Mouse (Mus musculus) embryonic facial prominence, embryonic 15.5 days (tissue): ENCODE measurements at regions not wholly inside any gene's neighbourhood (a gene's known extent, or its start where the extent isn't known, plus 50 kb on each side); places are given as distances from the start of the nearest gene placed in this dataset.

Source experiments
- ATAC-seq: fragments of 200-750 bp; cut with Nextera tagmentation; 2 replicates; pipeline ENCODE4 v1.8.0; 2017; ENCODE audit warnings: low read depth, moderate TSS enrichment; ENCODE audit not compliant: insufficient number of reproducible peaks, low FRiP score, low TSS enrichment
- H3K27ac ChIP-seq: fragments of 300-500 bp; sonication (generic); replicated peaks from 2 replicates; pipeline ENCODE4 v1.5.1; 2015; ENCODE audit warnings: mild to moderate bottlenecking, inconsistent platforms
- H3K27me3 ChIP-seq: fragments of 300-500 bp; sonication (generic); 2 replicates; pipeline ENCODE4 v1.6.1; 2015; ENCODE audit warnings: inconsistent platforms
- H3K36me3 ChIP-seq: fragments of 300-500 bp; sonication (generic); 2 replicates; pipeline ENCODE4 v1.6.1; 2015; ENCODE audit warnings: mild to moderate bottlenecking, inconsistent platforms
- H3K4me1 ChIP-seq: fragments of 300-500 bp; sonication (generic); 2 replicates; pipeline ENCODE4 v1.6.1; 2015; ENCODE audit warnings: inconsistent platforms
- H3K4me2 ChIP-seq: fragments of 300-500 bp; sonication (generic); replicated peaks from 2 replicates; pipeline ENCODE4 v1.6.1; 2015; ENCODE audit warnings: mild to moderate bottlenecking, inconsistent platforms
- H3K4me3 ChIP-seq: fragments of 300-500 bp; sonication (generic); replicated peaks from 2 replicates; pipeline ENCODE4 v1.5.1; 2015; ENCODE audit warnings: mild to moderate bottlenecking, inconsistent platforms
- H3K9ac ChIP-seq: fragments of 300-500 bp; sonication (generic); 2 replicates; pipeline ENCODE4 v1.6.1; 2015; ENCODE audit warnings: inconsistent platforms
- H3K9me3 ChIP-seq: fragments of 300-500 bp; sonication (generic); replicated peaks from 2 replicates; pipeline ENCODE4 v1.6.1; 2016; ENCODE audit warnings: inconsistent platforms
- WGBS: fragments of 180-500 bp; shearing (Covaris S2); methylation state at CpG from one replicate; pipeline ENCODE4 v1.1.7; 2015; 5-methylcytosine and 5-hydroxymethylcytosine counted together

DNA sequence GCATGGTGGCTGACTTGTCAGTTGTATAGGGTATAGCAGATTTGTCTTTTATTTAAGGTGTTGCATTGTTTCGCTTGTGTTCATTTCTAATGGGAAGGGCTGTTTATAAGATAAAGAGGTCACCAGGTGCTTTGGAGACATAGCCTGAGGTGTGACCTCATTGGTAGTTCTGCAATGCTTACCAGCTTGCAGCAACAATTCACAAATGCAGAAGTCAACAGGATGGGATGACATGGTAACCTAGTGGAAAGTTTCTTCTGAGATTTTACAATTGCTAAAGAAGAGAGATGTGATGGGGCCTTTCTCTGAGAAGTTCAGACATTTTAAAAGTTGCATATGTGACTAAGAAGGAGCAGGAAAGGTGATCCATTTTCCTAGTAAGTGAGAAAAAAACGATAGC lies 255.8 kb upstream of the Mmadhc start:
- WGBS: 81% methylated on average over 2 of the region's 2 CpGs
- no peaks in the 10 kb centered on the region for H3K36me3 ChIP-seq
- H3K4me3 ChIP-seq: no peak overlapping the region
- H3K27ac ChIP-seq: no peak overlapping the region
- ATAC-seq: no peak
- no peaks in the 10 kb centered on the region for H3K9me3 ChIP-seq
- H3K9ac ChIP-seq: no peak overlapping the region
- no peaks in the 10 kb centered on the region for H3K4me1 ChIP-seq
- H3K27me3 ChIP-seq: no peaks in the 10 kb centered on the region
- no peak overlapping the region for H3K4me2 ChIP-seq

DNA sequence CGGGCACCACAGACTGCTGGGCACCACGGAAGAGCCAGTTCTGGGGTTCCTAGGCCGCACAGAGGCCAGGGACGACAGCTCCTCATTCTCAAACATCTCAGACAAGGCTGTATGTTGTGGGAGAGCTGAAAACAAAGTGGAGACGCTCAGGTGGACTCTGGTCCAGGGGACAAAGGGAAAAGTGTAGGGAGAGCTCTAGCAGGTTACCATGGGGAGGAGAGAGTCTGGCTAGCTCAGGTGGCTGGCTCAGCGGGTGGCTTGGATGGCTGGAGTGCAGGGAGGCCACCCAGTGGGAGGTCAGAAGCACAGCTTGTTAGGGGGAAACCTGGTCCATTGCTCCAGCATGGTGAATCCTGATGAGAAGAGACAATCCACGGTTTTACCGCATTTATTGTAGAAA lies 253.3 kb upstream of the Mmadhc start:
- no peak for ATAC-seq
- Histone ChIP-seq H3K36me3 (no peaks in the 10 kb centered on the region), H3K4me2 (no peak overlapping the region), H3K9ac (no peak overlapping the region), H3K4me3 (no peak overlapping the region), H3K4me1 (no peaks in the 10 kb centered on the region), H3K9me3 (no peaks in the 10 kb centered on the region), H3K27me3 (no peaks in the 10 kb centered on the region), H3K27ac (no peak overlapping the region)
- WGBS: 80% methylated on average over 8 of the region's 8 CpGs

GRCm38 (mm10) chr2:50539741-50540441 lies 243.3 kb upstream of the Mmadhc start:
- Histone ChIP-seq H3K4me2 (no peak overlapping the region), H3K9me3 (no peaks in the 10 kb centered on the region), H3K9ac (no peak overlapping the region), H3K4me1 (no peaks in the 10 kb centered on the region), H3K27me3 (no peaks in the 10 kb centered on the region), H3K36me3 (no peaks in the 10 kb centered on the region), H3K4me3 (no peak overlapping the region), H3K27ac (no peak overlapping the region)
- ATAC-seq: no peak
- 37% methylated on average over 2 of the region's 2 CpGs for WGBS

- WGBS: 45% methylated on average over 5 of the region's 5 CpGs
- no peaks in the 10 kb centered on the region for H3K9me3 ChIP-seq
- no peak overlapping the region for H3K27ac ChIP-seq
- H3K9ac ChIP-seq: no peak overlapping the region
- no peak for ATAC-seq
- H3K27me3 ChIP-seq: no peaks in the 10 kb centered on the region
- H3K36me3 ChIP-seq: no peaks in the 10 kb centered on the region
- no peak overlapping the region for H3K4me2 ChIP-seq
- no peak overlapping the region for H3K4me3 ChIP-seq
- H3K4me1 ChIP-seq: no peaks in the 10 kb centered on the region
These were observed 241.5 kb upstream of the Mmadhc start for GRCm38 (mm10) chr2:50538068-50538467.

DNA sequence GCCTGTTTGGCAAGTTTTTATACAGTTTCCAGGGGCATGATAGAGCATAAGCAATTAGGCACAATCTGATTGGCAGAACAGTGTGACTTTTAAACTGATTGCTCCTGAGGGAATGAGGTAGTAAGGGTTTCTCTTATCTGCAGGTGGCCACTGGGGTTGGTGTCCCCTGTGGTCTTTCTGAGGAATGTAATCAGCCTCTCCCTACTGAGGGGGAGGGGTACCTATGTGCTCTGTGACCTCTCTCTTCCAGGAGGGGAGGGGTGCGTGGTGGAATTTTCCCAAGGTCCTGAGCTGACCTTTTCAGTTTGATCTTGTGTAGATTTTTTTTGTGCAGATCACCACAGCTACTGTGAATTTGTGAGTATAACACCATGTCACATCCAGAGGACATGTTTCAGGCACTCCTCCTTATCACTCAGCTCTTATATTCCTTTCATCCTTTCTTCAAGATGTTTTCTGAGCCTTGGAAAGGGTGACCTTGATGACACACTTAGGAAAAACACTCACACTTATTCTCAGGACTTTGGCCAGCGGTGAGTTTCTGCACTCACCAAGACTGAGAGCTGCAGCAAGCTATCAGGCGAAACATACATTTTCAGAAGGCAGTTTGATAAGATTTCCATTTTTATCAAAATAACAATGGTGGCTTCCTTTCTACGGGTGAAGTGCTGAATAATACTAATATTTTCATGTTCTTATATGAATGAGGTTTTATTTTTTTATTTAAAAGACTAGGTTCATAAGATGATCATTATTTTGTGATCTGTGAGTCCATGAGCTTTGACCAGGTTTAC lies 238.7 kb upstream of the Mmadhc start:
- H3K9ac ChIP-seq: no peak overlapping the region
- no peak overlapping the region for H3K4me3 ChIP-seq
- H3K9me3 ChIP-seq: no peaks in the 10 kb centered on the region
- no peak overlapping the region for H3K27ac ChIP-seq
- H3K4me1 ChIP-seq: no peaks in the 10 kb centered on the region
- no peak overlapping the region for H3K4me2 ChIP-seq
- no peaks in the 10 kb centered on the region for H3K36me3 ChIP-seq
- WGBS: 91% methylated on average over 4 of the region's 4 CpGs
- H3K27me3 ChIP-seq: no peaks in the 10 kb centered on the region
- no peak for ATAC-seq

GRCm38 (mm10) chr2:50533702-50534101 lies 237.1 kb upstream of the Mmadhc start:
- Histone ChIP-seq H3K4me3 (no peak overlapping the region), H3K9ac (no peak overlapping the region), H3K4me1 (no peaks in the 10 kb centered on the region), H3K27ac (no peak overlapping the region), H3K27me3 (no peaks in the 10 kb centered on the region), H3K4me2 (no peak overlapping the region), H3K9me3 (no peaks in the 10 kb centered on the region), H3K36me3 (no peaks in the 10 kb centered on the region)
- ATAC-seq: no peak
- WGBS: 82% methylated on average over 2 of the region's 2 CpGs

DNA sequence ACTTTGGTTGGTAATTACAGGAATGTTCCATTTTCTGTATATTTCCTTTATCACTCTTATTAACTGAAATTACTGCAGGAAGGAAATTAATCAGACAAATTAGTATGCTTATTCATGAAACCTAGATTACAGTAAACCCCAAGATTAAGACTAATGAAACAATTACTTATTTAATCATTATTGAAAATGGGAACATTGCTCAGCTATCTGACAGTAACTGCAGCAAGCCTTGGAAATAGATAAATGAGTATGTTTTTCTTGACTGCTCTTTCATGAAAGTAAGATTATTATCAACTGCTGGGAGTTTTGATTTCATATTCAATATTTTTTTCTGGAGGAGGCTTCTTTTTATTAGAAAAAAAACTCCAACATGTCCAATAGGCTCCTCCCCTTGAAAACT lies 230.8 kb upstream of the Mmadhc start:
- no peak overlapping the region for H3K9ac ChIP-seq
- no peaks in the 10 kb centered on the region for H3K9me3 ChIP-seq
- H3K36me3 ChIP-seq: no peaks in the 10 kb centered on the region
- H3K4me1 ChIP-seq: no peaks in the 10 kb centered on the region
- no peaks in the 10 kb centered on the region for H3K27me3 ChIP-seq
- H3K4me3 ChIP-seq: no peak overlapping the region
- no peak for ATAC-seq
- H3K27ac ChIP-seq: no peak overlapping the region
- no peak overlapping the region for H3K4me2 ChIP-seq

DNA sequence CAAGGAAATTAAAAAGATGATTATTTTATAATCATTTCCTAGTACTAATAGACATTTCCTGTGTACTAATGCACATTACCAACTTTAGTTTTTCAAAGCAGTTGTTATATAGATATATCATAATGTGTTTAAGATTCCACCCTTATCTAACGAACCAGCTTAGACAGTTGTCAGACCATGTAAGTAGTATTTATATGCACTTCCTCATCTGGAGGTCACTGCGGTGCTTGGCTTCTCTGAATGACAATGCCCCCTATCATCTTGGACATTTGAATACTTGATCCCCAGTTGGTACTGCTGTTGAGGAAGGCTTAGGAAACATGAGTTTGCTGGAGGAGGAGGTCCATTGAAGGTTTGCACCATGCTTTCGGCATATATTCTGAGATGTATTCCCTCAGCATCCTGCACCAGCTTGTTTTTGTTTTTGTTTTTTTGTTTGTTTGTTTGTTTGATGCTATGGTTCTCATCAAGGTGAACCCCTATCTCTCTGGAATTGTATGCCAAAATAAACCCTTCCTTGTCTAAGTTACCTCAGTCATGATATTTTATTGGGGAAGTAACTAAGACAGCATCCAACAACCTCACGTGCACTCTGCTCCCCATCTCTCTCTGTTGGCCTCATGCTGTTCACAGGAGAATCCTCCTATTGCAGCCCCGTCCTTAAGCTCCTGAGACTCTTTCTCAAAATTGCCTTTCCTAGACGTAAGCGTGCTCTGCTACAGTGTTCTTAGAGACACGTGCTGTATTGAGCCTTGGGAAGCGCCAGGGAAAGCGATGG lies 228.4 kb upstream of the Mmadhc start:
- H3K36me3 ChIP-seq: no peaks in the 10 kb centered on the region
- H3K4me2 ChIP-seq: no peak overlapping the region
- no peak overlapping the region for H3K27ac ChIP-seq
- no peaks in the 10 kb centered on the region for H3K27me3 ChIP-seq
- WGBS: 89% methylated on average over 10 of the region's 10 CpGs
- H3K4me1 ChIP-seq: peaks cover 5% of the 10 kb centered on the region; the same call in 1 of the 2 replicates
- no peak overlapping the region for H3K9ac ChIP-seq
- H3K9me3 ChIP-seq: no peaks in the 10 kb centered on the region
- no peak for ATAC-seq
- no peak overlapping the region for H3K4me3 ChIP-seq

DNA sequence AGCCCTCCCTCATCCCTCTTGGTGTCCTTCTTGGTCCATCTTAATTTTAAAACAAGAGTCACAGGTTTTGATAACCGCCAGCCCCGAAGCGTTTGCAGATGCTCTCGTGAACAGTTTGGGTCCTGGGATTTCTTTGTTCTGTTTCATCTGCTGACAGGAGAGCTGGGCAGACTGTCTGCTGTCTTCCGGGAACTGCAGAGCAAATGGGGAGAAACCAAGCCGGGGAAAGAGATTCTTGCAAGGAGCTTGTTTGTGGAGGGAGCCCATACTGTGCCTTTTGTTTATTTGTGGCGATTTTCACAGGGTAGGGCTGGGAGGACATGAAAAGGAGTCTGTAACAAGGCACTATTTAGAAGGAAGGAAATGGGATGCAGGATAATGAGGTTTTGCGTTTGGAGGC lies 223.6 kb upstream of the Mmadhc start:
- WGBS: 21% methylated on average over 8 of the region's 8 CpGs
- Histone ChIP-seq H3K4me3 (no peak overlapping the region), H3K27ac (no peak overlapping the region), H3K9ac (no peak overlapping the region), H3K4me1 (peaks cover 12% of the 10 kb centered on the region; the same call in 1 of the 2 replicates), H3K36me3 (no peaks in the 10 kb centered on the region), H3K9me3 (no peaks in the 10 kb centered on the region), H3K27me3 (no peaks in the 10 kb centered on the region), H3K4me2 (peak overlapping the region; percentile 10; the same call in 1 of the 2 replicates)
- no peak for ATAC-seq

- H3K4me3 ChIP-seq: no peak overlapping the region
- peaks cover 12% of the 10 kb centered on the region; the same call in 1 of the 2 replicates for H3K4me1 ChIP-seq
- no peaks in the 10 kb centered on the region for H3K9me3 ChIP-seq
- no peak overlapping the region for H3K4me2 ChIP-seq
- H3K27me3 ChIP-seq: no peaks in the 10 kb centered on the region
- no peaks in the 10 kb centered on the region for H3K36me3 ChIP-seq
- no peak overlapping the region for H3K27ac ChIP-seq
- no peak for ATAC-seq
- WGBS: 62% methylated on average over 1 of the region's 1 CpGs
- H3K9ac ChIP-seq: no peak overlapping the region
These were observed 222.5 kb upstream of the Mmadhc start for GRCm38 (mm10) chr2:50519129-50519504.

DNA sequence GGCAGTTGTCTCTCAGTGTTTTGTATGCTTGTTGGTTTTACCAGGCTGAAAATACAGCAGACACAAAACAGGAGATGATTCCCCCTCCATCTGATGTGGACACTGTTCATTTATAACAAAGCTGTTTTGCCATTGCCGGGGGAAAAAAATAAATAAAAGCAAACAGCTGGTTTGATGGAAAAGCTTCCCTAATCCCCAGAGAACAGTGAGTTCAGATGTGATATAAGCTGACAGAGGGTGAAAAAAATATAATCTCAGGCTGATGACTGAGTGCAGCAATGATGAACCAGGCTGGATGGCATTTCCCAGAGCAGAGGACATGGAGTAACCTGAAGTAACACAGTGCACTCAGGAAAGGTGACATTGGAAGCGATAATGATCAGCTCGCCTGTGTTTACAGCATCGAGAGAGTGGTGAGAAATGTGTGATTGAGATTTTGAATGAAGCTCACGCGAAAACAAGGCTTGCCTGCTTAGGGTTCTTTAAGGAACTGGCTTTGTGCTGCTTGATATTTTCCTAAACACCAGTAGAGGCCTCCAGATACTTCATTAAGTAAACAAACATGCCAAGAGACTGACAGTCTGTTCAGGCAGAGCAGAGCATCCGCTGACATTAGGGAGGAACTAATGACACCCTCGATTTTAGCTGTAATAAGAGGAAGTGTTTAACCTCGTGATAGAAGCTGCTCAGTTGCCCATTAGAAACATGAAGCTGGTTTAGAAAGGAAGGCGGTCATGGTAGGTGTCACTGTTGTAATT lies 221.9 kb upstream of the Mmadhc start:
- 42% methylated on average over 10 of the region's 10 CpGs for WGBS
- no peak overlapping the region for H3K27ac ChIP-seq
- no peak overlapping the region for H3K4me2 ChIP-seq
- ATAC-seq: no peak
- no peak overlapping the region for H3K9ac ChIP-seq
- H3K4me3 ChIP-seq: no peak overlapping the region
- no peaks in the 10 kb centered on the region for H3K36me3 ChIP-seq
- H3K9me3 ChIP-seq: no peaks in the 10 kb centered on the region
- H3K4me1 ChIP-seq: peaks cover 12% of the 10 kb centered on the region; the same call in 1 of the 2 replicates
- no peaks in the 10 kb centered on the region for H3K27me3 ChIP-seq
